Mouse (Mus musculus) limb, embryonic 11.5 days (tissue): Measurements from ENCODE around the gene Gm17387. TPM values are rescaled to one million over a fixed set of nuclear protein-coding genes. Genes with fewer than 3 reads are reported as not detected.

Experiments used
- ATAC-seq: fragments of 200-750 bp; cut with Nextera tagmentation; 2 replicates; pipeline ENCODE4 v1.8.0; 2017; ENCODE audit warnings: low read depth; ENCODE audit not compliant: insufficient number of reproducible peaks, low FRiP score, low TSS enrichment
- DNase-seq: peaks from one replicate; pipeline ENCODE4 v3.0.0-alpha.2; 2015; ENCODE audit warnings: low spot score
- H3K27ac ChIP-seq: fragments of 300-500 bp; sonication (generic); replicated peaks from 2 replicates; pipeline ENCODE4 v1.5.1; 2014; ENCODE audit warnings: low read depth, mild to moderate bottlenecking, low read length
- H3K27me3 ChIP-seq: fragments of 300-500 bp; sonication (generic); 2 replicates; pipeline ENCODE4 v1.6.1; 2014; ENCODE audit warnings: mild to moderate bottlenecking, low read length, mixed read lengths; ENCODE audit not compliant: control insufficient read depth, insufficient read depth
- H3K36me3 ChIP-seq: fragments of 300-500 bp; sonication (generic); 2 replicates; pipeline ENCODE4 v1.6.1; 2014; ENCODE audit warnings: mild to moderate bottlenecking, low read length, moderate library complexity, mixed read lengths; ENCODE audit not compliant: control insufficient read depth, insufficient read depth
- H3K4me1 ChIP-seq: fragments of 300-500 bp; sonication (generic); 2 replicates; pipeline ENCODE4 v1.6.1; 2014; ENCODE audit warnings: low read length, mixed read lengths; ENCODE audit not compliant: control insufficient read depth, insufficient read depth
- H3K4me2 ChIP-seq: fragments of 300-500 bp; sonication (generic); 2 replicates; pipeline ENCODE4 v1.6.1; 2014; ENCODE audit warnings: low read depth, mild to moderate bottlenecking, moderate library complexity; ENCODE audit not compliant: severe bottlenecking
- H3K4me3 ChIP-seq: fragments of 300-500 bp; sonication (generic); 2 replicates; pipeline ENCODE4 v1.5.1; 2014; ENCODE audit warnings: low read depth, low read length
- H3K9ac ChIP-seq: fragments of 300-500 bp; sonication (generic); 2 replicates; pipeline ENCODE4 v1.6.1; 2014; ENCODE audit warnings: mild to moderate bottlenecking, low read length
- H3K9me3 ChIP-seq: fragments of 300-500 bp; sonication (generic); 2 replicates; pipeline ENCODE4 v1.6.1; 2016; ENCODE audit warnings: low read length; ENCODE audit not compliant: control insufficient read depth
- WGBS: fragments of 180-500 bp; shearing (Covaris S2); extraction: QIAGEN DNeasy Blood & Tissue Kit; methylation state at CpG from one replicate; pipeline ENCODE4 v1.1.7; 2014; 5-methylcytosine and 5-hydroxymethylcytosine counted together
- polyA plus RNA-seq: library from polyadenylated mRNA; unstranded; fragments of >200 nt; fragmentation: Nextera tagmentation; extraction: Ambion mirVana; gene quantifications from 2 replicates; pipeline ENCODE4 v1.2.1, GENCODE M21; 2014

The Gm17387 gene
- polyA plus RNA-seq, 1 experiment from 2014 or later: not detected

- no peaks in the 10 kb centered on the region for H3K9me3 ChIP-seq
- no peaks in the 10 kb centered on the region for H3K36me3 ChIP-seq
- 92% methylated on average over 14 of the region's 14 CpGs for WGBS
- no peak for ATAC-seq
- no peak overlapping the region for H3K27ac ChIP-seq
- H3K4me2 ChIP-seq: no peak overlapping the region
- H3K9ac ChIP-seq: no peak overlapping the region
- DNase-seq: no peak
- H3K4me1 ChIP-seq: peaks cover 12% of the 10 kb centered on the region
- no peak overlapping the region for H3K4me3 ChIP-seq
- H3K27me3 ChIP-seq: no peaks in the 10 kb centered on the region
These were observed 29.8 kb downstream of the Gm17387 start for GRCm38 (mm10) chr7:141058601-141059341.

- ATAC-seq (no peak; the same call in 1 of the 2 replicates), DNase-seq (no peak)
- Histone ChIP-seq H3K4me1 (peaks cover 12% of the 10 kb centered on the region), H3K9ac (peak overlapping the region; percentile 96), H3K4me3 (peak overlapping the region; percentile 88), H3K4me2 (peak overlapping the region; percentile 90), H3K9me3 (no peaks in the 10 kb centered on the region), H3K36me3 (peaks cover 3% of the 10 kb centered on the region), H3K27ac (no peak overlapping the region), H3K27me3 (no peaks in the 10 kb centered on the region)
- WGBS: 78% methylated on average over 2 of the region's 2 CpGs
These were observed 31.0 kb downstream of the Gm17387 start for GRCm38 (mm10) chr7:141059929-141060328.

- DNase-seq: peak; percentile 92
- Histone ChIP-seq H3K9ac (peak within 1 kb of the TSS; percentile 96), H3K27ac (peak within 1 kb of the TSS; percentile 52; the same call in 1 of the 2 replicates), H3K4me1 (peaks cover 12% of the 10 kb centered on the region), H3K36me3 (peaks cover 9% of the 10 kb centered on the region), H3K27me3 (no peaks in the 10 kb centered on the region), H3K9me3 (no peaks in the 10 kb centered on the region), H3K4me2 (peak within 1 kb of the TSS; percentile 90), H3K4me3 (peak within 1 kb of the TSS; percentile 88)
- under 1% methylated on average over 72 of the region's 72 CpGs for WGBS
- ATAC-seq: peak; percentile 91
These were observed 31.7 kb downstream of the Gm17387 start, which contains the start of gene B4galnt4 for GRCm38 (mm10) chr7:141060426-141061242. TSS of gene B4galnt4 (plus strand) at chr7:141061104.

- DNase-seq (peak; percentile 65), ATAC-seq (peak; percentile 59)
- H3K9me3 ChIP-seq: no peaks in the 10 kb centered on the region
- H3K27ac ChIP-seq: peak overlapping the region; percentile 52; the same call in 1 of the 2 replicates
- WGBS: under 1% methylated on average over 37 of the region's 37 CpGs
- H3K36me3 ChIP-seq: peaks cover 12% of the 10 kb centered on the region
- H3K4me2 ChIP-seq: peak overlapping the region; percentile 90
- H3K4me1 ChIP-seq: peaks cover 12% of the 10 kb centered on the region
- peak overlapping the region; percentile 88 for H3K4me3 ChIP-seq
- H3K27me3 ChIP-seq: no peaks in the 10 kb centered on the region
- H3K9ac ChIP-seq: peak overlapping the region; percentile 96
These were observed 32.4 kb downstream of the Gm17387 start for GRCm38 (mm10) chr7:141061269-141061692.

- Histone ChIP-seq H3K4me1 (peaks cover 12% of the 10 kb centered on the region), H3K4me3 (no peak overlapping the region), H3K36me3 (peaks cover 12% of the 10 kb centered on the region), H3K4me2 (0 out of 2 replicates have a peak overlapping the region, but pooled peaks have one; percentile 90), H3K27me3 (no peaks in the 10 kb centered on the region), H3K27ac (no peak overlapping the region), H3K9ac (no peak overlapping the region), H3K9me3 (no peaks in the 10 kb centered on the region)
- 88% methylated on average over 7 of the region's 7 CpGs for WGBS
- DNase-seq (no peak), ATAC-seq (no peak)
These were observed 33.6 kb downstream of the Gm17387 start for GRCm38 (mm10) chr7:141062525-141062924.

- H3K27me3 ChIP-seq: no peaks in the 10 kb centered on the region
- H3K9ac ChIP-seq: no peak overlapping the region
- peaks cover 12% of the 10 kb centered on the region for H3K4me1 ChIP-seq
- no peak for ATAC-seq
- no peak for DNase-seq
- no peak overlapping the region for H3K4me2 ChIP-seq
- no peak overlapping the region for H3K4me3 ChIP-seq
- H3K36me3 ChIP-seq: peaks cover 12% of the 10 kb centered on the region
- no peak overlapping the region for H3K27ac ChIP-seq
- WGBS: 93% methylated on average over 3 of the region's 3 CpGs
- H3K9me3 ChIP-seq: no peaks in the 10 kb centered on the region
These were observed 34.4 kb downstream of the Gm17387 start for GRCm38 (mm10) chr7:141063353-141063752.

GRCm38 (mm10) chr7:141064175-141064574 lies 35.2 kb downstream of the Gm17387 start:
- DNase-seq: no peak
- Histone ChIP-seq H3K9ac (no peak overlapping the region), H3K4me2 (no peak overlapping the region), H3K4me1 (peaks cover 12% of the 10 kb centered on the region), H3K36me3 (peaks cover 12% of the 10 kb centered on the region), H3K4me3 (no peak overlapping the region), H3K9me3 (no peaks in the 10 kb centered on the region), H3K27ac (no peak overlapping the region), H3K27me3 (no peaks in the 10 kb centered on the region)
- ATAC-seq: no peak
- 81% methylated on average over 7 of the region's 7 CpGs for WGBS

- ATAC-seq (no peak), DNase-seq (no peak)
- Histone ChIP-seq H3K27me3 (no peaks in the 10 kb centered on the region), H3K9ac (no peak overlapping the region), H3K27ac (no peak overlapping the region), H3K36me3 (peaks cover 12% of the 10 kb centered on the region), H3K4me2 (no peak overlapping the region), H3K9me3 (no peaks in the 10 kb centered on the region), H3K4me1 (peaks cover 12% of the 10 kb centered on the region), H3K4me3 (no peak overlapping the region)
- WGBS: 91% methylated on average over 7 of the region's 7 CpGs
These were observed 35.6 kb downstream of the Gm17387 start for GRCm38 (mm10) chr7:141064576-141064975.
